Mouse (Mus musculus) heart, adult 11 months (tissue): ENCODE measurements around the gene Capn1.
"Not testable (repeated sequence)": the region's sequence is repeated elsewhere in the genome, so short reads cannot be mapped to it uniquely, and the experiment has no call there.

ENCODE experiments used
- DNase-seq: peaks from one replicate; pipeline ENCODE4 v3.0.0; 2022

Gene Capn1

GRCm38 (mm10) chr19:6015511-6016315, at the start of gene Capn1:
Gene Capn1, minus strand, starts transcription at chr19:6015897.
- peak; percentile 98 for DNase-seq

- peak; percentile 92 for DNase-seq
Measured at GRCm38 (mm10) chr19:6063081-6063480, 47.4 kb upstream of the Capn1 start.

GRCm38 (mm10) chr19:6062418-6062817, 46.7 kb upstream of the Capn1 start:
- peak; percentile 90 for DNase-seq

DNA sequence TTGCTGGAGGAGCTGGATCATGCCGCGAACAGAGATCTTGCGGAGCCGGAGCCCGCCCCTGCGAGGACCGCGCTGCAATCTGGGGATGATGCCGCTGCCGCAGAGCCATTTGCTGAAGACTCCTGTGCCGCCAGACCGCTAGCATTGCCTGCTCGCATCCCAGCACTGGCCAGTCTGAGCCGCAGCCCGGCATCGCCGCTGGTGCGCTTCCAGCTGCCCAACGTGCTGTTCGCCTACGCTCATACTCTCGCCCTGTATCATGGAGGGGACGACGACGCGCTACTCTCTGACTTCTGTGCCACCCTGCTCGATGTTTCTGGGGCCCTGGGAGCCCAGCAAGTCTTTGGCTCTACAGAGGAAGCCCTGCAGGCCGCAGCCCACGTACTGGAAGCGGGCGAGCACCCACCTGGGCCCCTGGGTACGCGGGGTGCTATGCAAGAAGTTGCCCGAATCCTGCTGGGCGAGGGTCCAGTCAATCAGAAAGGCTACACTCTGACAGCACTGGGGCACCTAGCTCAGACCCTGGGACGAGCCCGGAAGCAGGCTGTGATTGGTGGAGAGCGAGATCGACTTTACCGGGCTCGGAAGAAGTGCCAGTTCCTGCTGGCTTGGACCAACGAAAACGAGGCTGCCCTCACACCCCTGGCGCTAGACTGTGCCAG, 46.1 kb upstream of the Capn1 start:
- DNase-seq = peak; percentile 96

DNA sequence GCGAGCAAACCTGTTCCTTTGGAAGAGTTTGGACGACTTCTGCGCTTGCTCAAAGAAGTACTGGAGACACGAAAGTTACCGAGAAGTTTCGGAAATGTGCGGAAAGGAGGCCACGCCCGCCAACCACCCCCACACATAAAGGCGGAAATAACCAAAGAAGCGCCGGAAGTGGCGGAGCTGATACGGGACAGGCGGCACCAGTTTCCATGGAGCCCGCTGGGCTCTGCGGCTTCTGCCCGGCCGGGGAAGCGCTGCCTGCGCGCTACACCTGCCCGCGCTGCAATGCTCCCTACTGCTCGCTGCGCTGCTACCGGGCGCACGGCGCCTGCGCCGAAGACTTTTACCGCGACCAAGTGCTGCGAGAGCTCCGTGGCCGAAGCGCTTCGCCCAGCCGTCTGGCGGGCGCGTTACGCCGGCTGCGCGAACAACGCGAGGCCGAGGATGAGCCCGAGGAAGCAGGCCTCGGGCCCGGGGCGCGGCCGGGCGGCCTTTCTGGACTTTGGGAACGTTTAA, 45.4 kb upstream of the Capn1 start, which contains the start of gene Znhit2:
Gene Znhit2 (plus strand): TSS at position 172 of the 513 bp plus-strand sequence.
- peak; percentile 99 for DNase-seq

DNA sequence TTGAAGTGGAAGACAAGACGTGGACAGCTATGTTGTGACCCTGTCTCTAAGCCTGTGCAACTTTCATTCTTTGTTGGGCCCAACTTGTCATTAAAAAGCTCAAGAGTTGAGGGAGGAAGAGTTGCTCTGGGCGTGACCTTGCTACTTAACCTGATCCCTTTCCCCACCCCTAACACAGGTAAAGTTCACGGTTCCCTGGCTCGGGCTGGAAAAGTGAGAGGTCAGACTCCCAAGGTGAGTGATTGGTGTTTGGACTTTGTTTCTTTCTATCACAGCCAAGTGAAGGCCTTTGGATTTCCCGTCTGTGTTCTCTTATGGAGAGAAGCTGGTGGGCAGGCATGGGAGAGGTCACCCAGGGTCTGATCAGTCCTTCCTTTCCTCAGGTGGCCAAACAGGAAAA, 43.3 kb upstream of the Capn1 start:
- DNase-seq = peak; percentile 92

DNA sequence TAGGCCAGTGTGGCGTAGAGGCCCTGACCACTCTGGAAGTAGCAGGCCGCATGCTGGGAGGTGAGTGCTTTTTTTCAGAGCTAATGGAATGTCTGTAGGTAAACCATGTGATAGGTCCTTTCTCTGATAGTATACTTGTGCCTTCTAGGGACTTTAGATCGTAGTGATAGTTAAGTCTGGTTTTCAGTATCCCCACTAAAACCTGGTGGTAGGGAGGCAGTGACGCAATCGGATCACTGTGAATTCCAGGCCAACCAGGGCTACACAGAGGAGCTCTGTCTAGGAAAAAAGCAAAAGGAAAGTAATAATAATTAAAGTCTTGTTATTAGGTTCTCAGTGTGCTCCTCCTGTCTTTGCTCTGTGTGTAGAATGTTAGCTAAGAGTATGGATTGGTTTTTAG, 42.8 kb upstream of the Capn1 start:
- DNase-seq = peak; percentile 90

DNA sequence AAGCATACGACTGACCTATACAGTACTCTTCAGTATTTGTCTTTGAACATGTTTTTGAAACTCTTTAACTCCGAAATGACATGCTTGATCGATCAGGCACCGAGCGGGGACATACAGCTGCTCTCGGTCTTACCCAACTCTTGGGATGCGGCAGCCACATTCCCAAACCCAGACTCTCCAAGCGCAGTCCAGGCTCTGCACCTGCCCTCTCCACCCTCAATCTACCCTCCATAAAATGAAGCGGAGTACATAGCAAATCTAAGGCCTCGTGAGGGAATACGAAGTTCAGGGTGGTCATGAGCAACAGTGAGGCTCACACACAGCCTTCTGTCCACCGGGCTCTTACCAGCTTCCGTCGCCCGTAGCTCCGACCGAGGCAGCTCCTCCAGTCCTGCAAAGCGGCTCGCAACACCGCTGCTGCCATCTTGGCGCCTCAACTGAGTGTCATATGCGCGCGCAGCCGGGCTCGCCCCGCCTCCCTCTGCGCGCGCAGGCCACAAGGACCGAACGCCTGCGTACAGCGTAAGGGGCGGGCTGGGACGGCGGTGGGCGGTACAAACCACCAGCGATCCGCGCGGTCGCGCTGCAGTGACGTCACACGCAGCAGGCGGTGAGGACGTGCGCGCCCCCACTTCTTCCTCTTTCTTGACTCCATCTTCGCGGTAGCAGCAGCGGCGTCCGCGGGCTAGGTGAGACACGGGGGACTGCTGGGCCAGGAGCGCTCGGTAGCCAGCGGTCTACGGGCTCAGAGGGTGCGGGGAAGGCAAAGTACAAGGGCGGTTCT, 41.8 kb upstream of the Capn1 start, which contains the start of the genes Mrpl49 and Fau:
Gene Mrpl49 (minus strand): TSS at position 473 of the 784 bp plus-strand sequence.
Gene Fau (plus strand): TSS at position 532 of the 784 bp plus-strand sequence.
- peak; percentile 100 for DNase-seq

GRCm38 (mm10) chr19:6056696-6057095, 41.0 kb upstream of the Capn1 start:
- peak; percentile 90 for DNase-seq

DNA sequence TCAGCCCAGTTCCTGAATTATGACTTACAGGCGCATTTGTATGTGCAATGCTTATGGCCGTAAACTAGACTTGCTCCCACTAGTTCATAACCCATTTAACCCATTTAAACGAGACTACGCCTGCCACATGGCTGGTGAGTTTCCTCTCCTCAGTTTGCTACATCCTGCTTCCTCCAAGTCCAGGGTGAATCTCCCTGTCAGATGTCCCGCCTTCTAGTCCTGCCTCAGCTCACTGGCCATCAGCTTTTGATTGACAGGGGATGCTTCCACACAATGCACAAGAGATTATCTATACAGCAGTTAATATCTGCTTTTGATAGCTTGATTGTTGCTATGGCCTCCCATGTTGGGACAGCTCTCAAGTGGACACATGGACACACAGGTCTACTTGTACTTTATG, 38.6 kb upstream of the Capn1 start:
- DNase-seq = peak; percentile 91

DNA sequence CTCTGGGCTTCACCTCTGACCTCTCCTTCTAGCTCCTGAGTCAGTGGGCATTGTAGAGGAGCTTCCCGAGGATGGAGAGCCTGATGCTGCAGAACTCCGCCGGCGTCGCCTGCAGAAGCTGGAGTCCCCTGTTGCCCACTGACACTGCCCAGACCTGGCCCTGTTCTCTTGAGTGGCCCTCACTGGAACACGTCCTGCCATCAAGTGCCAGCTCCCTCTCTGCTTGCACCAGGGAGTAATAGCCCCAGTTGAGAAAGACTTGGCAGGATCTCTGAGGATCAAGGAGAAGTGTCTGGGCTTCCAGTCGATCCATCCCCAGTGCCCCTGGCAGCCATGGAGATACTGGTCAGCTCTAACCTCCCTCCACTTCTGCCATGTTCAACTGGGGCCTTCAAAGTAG, 36.8 kb upstream of the Capn1 start:
- DNase-seq = no peak

GRCm38 (mm10) chr19:6048681-6049410, 33.1 kb upstream of the Capn1 start:
- peak; percentile 90 for DNase-seq

- peak; percentile 93 for DNase-seq
Measured at GRCm38 (mm10) chr19:6047899-6048166, 32.1 kb upstream of the Capn1 start.

- no peak for DNase-seq
Measured at GRCm38 (mm10) chr19:6047154-6047898, 31.6 kb upstream of the Capn1 start.

DNA sequence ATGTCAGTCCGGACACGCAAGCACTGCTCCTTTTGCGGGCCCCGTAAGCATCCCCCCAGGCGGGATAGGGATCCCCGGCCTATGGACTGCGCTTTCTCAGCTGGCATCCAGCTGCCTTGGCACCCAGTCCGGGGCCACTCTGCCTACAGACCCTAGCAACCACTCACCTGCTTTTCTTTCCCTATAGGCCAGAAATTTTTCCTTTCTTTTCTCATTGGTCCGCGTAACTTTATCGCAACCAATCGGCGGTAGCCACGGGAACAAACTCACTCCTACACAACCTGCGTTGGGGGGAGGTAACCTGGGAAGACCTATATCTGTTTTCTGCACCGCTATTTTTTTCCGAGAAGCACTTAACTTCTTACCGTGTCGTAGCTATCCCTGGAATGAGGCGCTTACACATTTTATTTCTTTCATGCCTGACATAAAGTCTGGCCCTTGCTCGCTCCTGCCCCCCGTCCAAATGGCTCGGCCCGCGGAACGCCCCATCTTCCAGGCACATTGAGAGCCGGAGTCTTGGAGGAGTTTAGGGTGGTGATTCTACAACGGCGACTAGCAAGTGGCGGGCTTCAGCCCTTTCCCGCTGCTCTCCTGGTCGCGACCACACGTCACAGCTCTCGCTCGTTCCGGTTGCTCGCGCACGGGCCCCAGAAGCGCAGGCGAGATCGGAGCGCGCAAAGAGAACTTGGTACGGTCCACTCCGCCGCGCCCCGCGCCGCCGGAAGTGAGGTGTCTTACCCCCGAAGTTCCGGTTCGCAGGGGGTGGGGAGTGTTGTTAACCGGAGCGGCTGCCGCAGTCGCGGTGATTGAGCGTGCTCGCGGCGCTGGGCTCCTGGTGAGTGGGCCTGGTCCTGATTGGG, 30.8 kb upstream of the Capn1 start, which contains the start of gene Syvn1:
Gene Syvn1 (plus strand): TSS at position 283 of the 860 bp plus-strand sequence.
- DNase-seq = peak; percentile 100

- DNase-seq = no peak
Measured at GRCm38 (mm10) chr19:6045366-6046293, 29.9 kb upstream of the Capn1 start.

- not testable (repeated sequence) for DNase-seq
Measured at GRCm38 (mm10) chr19:6044102-6044501, 28.4 kb upstream of the Capn1 start.

- no peak for DNase-seq
Measured at GRCm38 (mm10) chr19:6042293-6042692, 26.6 kb upstream of the Capn1 start.

DNA sequence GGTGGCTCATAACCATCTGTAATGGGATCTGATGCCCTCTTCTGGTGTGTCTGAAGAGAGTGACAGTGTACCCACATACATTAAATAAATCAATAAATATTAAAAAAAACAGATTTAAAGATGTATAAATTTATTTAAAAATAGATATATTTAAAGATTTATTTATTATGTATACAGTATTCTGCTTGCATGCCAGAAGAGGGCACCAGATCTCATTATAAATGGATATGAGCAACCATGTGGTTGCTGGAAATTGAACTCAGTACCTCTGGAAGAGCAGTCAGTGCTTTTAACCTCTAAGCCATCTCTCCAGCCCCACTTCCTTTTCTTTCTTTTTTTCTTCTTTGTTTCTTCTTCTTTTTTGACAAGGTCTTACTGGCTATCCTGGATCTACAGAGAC, 24.3 kb upstream of the Capn1 start:
- DNase-seq = no peak
